Mouse (Mus musculus) retina, postnatal 7 days (tissue): ENCODE measurements around the gene Mpzl2.
"Not testable (repeated sequence)": the region's sequence is repeated elsewhere in the genome, so short reads cannot be mapped to it uniquely, and the experiment has no call there.

ENCODE experiments used
- DNase-seq: peaks from one replicate; pipeline ENCODE4 v3.0.0-alpha.2; 2012; ENCODE audit warnings: low read depth, low spot score

Gene Mpzl2

DNA sequence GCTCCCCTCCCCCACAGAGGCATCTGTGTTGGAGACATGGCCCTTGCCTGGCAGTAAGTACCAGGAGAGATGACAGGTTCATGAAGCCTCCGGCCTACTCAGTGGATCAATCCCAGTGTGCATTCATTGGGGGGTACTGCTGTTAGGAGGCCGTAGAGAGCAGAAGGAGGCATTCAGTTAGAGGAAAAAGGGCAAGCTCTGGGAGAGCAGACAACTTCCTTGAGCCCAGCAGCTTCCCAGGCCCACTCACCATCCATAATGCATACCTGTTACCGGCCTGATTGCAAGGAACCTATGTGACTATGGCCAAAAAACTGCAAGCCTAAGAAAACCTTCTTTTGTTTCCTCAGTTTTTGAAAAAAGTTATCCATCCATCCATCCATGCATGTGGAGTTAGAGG, 5.1 kb upstream of the Mpzl2 start:
- DNase-seq: no peak

DNA sequence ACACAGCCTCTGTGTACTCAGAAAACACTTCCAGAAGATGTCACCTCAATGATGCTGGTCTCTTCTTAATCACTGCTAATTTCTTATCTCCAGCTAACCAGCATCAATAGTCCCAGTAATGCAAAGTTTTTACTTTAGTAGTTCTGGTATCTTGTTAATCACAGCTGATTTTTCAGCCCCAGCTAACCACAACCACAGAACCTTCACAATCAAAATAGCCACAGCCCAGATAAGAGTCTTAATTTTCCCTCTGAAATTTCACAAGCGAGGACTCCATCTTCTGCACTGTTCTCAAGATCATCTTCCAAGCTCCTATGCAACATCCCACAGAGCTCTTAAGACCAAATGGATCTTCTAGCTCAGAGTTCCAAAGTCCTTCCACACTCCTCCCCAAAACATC, 1.8 kb upstream of the Mpzl2 start:
- DNase-seq: not testable (repeated sequence)

DNA sequence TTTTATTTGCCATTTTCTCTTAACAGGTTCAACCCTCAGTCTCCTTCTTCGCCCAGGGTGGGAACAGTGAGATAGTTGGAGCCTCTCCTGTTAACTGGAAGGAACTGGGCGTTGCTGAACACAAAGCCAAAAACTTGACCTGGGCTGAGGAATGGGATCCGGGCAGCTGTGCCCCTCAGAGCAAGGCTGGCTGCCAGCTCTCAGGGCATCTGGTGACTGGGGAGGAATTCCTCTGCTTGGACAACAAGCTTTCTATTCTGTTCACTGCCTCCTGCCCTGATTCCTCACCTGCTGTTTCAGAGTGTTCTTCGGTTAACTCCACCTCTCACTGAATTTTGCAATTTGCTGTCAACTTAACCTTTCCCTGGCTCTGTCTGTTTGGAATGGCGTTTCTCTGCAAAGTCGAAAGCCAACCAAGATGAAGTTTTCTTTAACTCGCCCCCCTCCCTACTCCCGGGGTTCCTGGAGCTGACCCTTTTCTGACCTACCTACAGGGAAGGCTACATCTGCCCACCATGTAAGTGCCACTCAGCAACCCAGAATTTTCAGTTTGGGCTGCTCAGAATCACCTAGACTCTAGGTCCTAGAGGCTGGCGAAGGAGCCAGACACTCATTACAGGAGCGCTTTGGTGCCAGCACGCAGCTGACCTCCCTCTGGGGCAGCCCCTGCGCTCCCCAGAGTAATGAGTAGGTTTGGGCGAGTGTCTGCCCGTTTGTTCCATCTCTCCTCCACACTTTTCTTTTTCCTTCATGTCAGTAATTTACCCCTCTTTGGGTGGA, 657 bp downstream of the Mpzl2 start:
- DNase-seq: no peak

DNA sequence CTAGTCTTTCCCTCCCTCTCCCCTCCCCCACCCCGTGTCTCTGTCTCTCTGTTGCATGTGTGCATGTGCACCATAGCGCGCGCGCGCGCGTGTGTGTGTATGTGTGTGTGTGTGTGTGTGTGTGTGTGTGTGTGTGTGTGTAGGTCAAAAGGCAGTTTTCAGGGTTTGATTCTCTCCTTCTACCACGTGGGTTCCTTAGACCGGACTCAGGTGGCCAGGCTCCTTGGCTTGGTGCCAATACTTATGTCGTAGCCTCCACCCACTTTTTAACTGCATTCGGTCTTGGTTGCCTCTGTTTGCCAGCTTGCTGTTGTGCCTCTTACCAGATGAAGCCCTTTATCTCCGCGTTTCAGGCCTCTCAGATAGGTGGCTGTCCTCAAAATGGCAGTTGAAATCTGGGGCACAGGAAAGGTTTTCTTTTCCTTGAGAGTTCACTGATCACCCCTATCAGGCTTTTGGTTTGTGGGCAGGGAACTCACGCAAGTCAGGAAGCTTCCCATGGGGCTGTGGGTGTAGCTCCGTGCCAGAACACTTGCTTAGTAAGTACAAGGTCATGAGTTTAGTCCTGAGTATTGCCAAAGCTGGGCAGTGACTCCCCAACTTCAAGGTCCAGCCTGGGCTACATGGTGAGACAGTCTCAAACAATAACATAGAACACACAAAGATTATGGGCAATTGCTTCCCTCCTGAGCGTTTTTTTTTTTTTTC, 1.7 kb downstream of the Mpzl2 start:
- DNase-seq: no peak

DNA sequence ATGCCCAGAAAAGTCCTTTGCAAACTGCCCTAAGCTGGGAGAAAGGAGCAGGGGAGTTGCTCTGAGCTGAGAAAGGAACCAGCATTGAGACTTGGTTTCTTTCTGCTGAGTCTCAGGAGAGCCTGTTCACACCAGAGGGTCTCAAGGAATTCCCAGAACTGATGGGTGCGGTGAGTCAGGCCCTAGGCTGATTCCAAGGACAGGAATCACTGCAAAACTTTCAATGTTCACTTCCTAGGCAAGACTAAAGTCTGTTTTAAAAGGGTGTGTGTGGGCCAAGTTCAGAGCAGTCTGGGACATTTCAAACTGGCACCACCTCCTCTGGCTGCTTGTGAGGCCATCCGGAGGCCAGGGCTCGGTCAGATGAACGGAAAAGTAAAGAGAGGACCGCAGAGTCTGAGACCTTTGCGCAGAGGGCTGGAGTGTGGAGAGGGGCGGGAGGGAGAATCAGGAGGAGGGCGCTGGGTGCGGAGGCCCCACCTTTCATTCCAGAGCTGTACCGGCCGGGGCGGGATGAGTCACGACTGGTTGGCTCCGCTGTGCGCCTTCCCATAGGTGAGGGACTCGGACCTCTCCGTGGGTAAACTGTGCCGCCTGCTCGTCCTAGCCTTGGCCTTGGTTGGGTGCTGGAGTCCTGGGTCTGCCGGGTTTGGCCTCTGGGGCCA, 2.6 kb downstream of the Mpzl2 start:
- DNase-seq: no peak

DNA sequence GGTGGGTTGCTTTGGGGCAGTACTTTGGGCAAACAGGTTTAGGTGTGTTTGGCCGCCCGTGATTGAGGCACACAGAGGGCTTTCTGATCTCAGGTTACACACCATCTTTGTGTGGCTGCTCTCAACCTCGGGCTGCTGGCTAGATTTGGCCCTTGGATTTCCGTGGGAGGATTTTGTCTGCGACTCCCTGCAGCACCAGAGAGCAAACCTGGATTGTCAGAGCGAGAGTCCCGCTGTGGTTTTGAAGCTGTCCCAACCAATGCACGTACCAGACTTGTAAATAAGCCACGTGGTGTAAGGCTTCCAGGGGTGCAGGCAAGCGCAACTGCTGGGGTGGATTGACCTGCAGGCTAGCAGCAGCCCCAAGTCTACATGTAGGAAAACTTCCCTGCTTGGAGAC, 3.3 kb downstream of the Mpzl2 start:
- DNase-seq: no peak

DNA sequence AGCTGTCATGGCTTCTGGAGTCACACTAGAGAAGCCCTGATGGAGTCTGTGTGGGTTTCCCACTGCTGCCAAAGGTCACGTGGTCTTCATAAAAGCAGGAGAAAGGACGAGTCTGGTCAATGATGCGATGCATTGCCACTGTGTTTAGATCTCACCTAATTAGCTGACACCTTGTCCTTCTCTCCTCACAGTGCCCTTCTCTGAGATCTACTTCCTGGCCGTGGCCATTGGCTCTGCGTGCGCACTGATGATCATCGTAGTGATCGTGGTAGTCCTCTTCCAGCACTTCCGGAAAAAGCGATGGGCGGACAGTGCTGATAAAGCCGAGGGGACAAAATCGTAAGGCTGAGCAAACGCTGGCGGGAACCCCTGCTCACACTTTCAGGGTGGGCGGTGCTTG, 7.4 kb downstream of the Mpzl2 start:
- DNase-seq: no peak

DNA sequence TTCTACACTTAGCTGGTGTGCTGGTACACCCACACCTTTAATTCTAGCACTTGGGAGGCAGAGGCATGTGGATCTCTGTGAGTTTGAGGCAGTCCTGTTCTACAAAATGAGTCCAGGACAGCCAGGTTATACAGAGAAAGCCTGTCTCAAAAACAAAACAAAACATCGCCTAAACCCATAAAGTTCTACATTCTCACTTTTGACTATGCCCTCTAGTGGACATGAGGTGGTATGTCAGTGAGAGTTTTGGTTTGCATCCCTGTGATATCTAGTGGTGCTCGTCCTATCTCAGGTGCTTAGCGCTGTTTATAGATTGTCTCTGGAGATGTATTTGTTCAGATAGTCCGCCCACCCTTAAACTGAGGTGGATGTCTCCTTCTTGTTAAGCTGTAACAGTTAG, 8.9 kb downstream of the Mpzl2 start:
- DNase-seq: no peak

DNA sequence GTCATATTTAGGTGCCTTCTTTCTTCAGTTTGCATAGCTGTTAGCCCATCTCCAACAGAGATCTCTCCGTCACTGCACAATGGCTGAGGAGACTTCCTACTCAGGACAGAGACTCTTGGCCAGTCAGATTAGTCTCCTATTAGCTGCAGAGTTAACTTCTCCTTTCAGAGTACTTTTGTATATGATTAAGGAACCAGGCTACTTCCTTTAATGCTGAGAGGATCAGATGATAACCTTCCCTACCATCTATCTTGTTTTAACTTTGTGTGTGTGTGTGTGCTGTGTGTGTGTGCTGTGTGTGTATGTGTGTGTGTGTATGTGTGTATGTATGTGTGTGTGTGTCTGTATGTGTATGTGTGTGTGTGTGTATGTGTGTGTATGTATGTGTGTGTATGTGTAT, 10.1 kb downstream of the Mpzl2 start:
- DNase-seq: no peak

DNA sequence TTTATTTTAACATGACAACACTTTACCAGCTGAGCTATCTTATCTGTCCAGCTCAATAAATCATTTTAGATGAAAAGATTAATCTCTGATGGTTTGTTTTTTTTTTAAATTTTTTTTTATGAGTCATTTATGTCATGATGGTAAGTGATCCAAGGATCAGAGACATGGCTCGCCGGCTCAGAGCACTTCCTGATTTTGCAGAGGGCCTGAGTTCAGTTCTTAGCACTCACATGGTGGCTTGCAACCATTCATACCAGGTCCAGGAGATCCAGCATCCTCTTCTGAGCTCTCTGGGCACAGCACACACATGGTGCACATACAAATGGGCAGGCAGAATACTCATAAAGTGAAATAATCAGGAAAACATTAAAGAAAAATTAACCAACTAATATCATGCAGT, 10.7 kb downstream of the Mpzl2 start:
- DNase-seq: no peak

DNA sequence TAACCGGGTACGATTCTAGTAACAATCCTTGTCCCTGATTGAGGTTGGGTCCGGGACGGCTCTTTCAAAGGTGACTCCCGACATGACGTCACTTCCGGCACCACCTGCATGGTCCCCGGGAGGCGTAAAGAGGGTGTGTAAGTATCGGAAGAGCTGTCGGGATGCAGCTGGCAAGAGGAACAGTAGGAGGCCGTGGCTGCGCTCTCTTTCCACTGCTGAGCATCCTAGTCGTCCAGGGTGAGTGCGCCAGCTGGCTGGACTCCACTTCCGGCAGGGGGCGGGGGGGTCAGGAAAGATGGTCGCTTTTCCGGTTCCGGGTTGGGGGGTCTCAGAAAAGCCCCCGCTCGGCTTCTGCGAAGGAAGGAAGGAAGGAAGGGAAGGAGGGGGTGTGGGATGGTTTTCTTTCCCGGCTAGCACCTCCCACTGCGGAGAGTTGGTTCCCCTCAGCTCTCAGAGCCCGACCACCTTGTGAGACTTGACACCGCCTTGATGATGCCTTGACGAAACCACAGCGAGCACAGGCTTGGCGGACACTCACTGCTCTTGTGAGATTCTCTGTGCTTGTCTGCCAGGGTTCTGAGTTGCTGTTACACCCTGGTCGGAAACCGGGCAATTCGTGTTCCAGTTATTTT, 15.6 kb downstream of the Mpzl2 start, which contains the start of gene Mpzl3:
Gene Mpzl3, plus strand, starts transcription at position 105 of the 632 bp plus-strand sequence.
- peak; percentile 90 for DNase-seq

DNA sequence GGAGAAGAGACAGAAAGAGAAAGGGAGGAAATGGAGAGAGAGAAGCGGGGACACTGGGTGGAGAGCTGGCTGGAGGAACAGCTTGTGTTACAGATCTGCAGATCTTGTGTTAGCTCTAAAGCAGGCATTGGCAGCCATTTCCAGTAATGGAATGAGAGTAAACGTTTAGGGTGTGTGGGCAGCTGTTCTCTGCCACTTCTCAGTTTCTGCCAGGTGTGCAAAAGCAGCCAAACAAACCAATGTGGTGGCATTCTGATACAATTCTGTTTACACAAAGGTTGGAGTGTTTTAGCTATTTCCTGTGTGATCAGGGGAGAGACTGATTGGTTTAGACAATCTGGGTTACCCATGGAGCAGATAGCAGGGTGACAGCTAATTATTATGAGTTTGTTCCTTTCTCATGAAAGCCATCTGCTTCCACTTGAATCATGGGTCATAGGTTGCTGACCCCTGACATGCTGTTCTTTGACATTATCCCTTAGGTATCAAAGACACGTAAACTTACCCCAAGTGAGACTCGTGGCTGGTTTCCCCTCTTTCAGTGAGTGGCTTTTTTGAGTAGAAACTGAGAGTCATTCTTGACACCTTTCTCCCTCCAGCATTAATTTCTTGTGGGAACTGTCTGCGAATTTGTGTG, 18.8 kb downstream of the Mpzl2 start:
- no peak for DNase-seq

DNA sequence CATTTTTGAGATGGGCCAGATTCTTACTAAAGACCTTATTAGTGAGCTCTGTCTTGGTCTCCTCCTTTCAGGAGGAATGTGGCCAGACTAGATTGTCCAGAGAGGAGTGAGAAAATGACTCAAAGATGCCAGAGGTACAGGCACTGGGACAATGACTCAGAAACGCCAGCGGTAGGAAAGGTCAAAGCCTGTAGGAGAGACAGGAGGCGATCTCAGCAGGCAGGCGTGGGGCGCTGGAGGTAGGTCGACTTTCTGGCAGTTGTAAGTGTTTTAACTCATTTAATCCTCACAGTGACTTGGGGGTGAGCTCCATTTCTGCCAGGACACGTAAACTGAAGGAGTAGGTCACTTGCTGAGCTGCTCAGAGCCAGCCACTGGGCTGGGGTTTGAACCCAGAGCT, 20.6 kb downstream of the Mpzl2 start:
- DNase-seq: no peak

DNA sequence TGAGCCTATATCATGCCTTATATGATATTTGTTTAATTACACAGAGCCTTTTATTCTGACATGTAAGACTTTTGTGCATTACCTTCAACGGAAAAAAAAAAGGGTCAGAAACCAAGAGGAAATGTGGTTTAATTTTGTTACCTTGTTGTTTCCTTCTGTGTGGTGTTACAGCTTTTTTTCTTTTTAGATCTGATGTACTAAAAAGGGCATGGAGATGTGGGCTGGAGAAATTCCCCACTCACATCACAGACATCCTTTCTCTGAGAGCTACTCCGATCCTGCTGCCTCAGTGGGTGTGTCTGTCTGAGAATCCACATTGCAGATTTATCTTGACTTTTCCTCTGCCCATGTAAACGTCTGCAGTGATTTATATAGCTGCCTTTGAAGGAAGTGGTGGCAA, 23.1 kb downstream of the Mpzl2 start:
- DNase-seq: no peak

DNA sequence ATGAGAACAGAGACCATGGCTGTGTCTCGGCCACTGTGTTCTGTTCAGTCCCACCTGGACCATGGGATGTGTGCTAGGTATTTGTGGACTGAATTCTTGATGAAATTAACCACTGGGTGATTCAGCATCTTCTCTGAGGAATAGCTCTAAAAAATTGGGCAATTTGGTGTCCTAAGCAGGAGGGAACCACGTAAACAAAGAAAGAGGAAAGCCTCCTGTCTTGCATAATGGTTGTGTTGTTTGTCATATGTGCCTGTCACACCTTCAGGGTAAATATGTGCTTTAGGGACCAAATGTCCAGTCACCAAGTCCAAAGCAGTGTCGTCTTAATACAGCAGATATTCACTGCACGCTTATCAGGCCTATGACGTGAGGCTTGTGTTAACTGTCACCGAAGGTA, 24.8 kb downstream of the Mpzl2 start:
- no peak for DNase-seq

DNA sequence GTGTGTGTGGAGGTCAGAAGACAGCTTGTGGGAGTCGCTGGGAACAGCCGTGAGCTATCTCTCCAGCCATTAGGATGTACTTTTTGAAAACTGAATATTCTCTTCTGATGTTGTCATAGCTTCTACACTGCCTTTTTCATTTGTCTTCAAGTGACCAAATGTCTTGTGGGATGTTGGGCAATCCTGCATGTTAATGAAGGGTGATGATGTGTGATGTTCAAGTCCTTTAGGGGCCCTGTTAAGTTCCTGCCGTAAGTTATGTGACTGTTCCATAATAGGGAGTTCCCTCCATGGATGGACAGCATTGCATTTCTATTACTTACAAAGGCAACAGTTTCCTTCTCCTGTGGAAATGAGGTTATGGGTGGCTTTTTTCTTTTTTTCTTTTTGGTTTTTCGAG, 27.1 kb downstream of the Mpzl2 start:
- DNase-seq: no peak

DNA sequence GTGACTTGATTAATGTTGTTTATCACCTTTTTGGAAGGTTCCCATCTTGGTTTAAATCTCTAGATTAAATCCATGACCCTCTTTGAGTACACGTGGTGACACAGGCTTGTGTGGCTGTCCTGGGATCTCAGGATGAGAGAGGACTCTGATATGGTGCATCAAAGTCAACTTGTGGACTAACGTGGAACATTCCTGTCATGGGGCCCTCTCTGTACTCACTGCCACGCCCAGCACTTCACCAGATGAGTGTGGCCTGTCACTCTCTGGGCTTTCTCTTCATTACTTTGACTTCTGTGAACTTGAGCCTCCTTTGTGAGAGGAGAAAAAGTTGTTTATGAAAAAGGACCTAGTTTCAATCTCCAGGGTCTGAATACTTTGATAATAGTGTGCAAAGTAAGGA, 32.2 kb downstream of the Mpzl2 start:
- no peak for DNase-seq

DNA sequence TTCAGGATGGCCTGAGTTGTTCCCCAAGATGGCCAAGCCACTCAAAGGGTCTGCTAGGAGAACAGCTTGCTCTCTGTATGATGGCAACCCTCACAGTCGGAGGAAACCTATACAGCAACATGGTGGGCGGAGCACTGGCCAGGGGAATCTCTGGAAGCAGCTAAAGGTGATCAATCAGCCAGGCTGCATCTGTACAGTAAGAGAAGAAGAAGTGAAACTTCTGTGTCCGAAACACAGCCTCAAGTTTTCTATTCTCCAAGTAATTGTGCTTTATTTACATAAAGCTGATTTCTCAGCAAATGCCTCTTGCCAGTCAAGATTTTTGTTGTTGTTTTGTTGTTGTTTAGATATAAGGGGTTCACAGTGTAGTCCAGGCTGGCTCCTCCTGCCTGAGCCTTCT, 38.3 kb downstream of the Mpzl2 start:
- DNase-seq: no peak

DNA sequence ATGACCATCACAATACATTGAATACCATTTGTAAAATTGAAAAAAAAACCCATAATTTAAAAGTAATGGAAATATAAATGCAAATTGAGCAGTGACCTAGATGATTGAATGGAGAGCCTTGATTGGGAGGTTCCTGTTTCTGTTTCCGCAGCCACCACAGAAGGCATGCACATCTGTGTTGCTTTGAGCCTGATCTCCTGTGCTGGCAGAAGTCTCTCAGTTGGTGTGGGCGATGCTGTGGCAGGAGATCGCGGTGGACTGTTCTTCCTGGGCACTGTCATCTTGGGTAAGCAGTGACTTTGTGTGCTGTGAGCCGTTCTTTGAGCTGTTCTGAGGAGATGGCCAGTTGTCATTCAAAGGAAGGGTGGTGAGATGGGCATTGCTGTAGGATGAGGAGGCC, 39.4 kb downstream of the Mpzl2 start, which contains the start of gene Jaml:
Gene Jaml, plus strand, starts transcription at position 173 of the 400 bp plus-strand sequence.
- DNase-seq: no peak

DNA sequence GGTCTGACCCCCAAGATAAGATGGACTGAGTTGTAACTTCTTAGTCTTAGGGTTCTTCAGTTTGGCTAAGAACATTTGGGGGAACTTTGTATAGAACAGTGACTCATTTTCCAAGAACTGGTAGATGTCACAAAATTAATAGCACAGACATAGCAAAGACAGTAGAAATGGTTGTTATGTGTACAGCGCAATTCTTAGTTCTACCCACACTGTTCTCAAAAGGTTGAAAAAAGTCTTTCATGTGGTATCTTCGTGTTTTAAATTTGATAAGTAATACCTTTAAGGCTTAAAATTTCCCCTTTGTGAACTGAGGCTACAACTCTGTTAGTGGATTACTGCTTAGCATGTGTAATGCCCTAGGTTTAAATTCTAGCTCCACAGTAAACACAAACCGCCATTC, 43.5 kb downstream of the Mpzl2 start:
- DNase-seq: no peak

DNA sequence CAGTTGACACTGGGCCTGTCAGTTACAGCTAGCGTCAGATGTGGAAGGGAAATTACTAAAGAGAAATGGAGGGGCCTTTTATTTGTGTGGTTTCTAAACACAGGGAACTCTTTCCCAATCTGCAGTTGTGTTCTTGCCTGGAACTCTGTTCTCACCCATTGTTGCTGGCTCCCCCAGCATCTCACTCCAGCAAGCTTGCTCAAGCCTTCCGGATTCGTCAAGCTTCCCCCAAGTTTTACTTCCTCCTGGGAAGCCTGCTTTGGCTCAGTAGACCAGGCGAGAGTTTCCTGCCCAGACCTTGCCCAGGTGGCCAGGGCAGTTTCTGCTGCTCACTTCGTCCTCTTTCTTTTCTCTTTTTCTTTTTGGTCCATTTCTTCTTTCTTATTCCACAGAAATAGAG, 45.0 kb downstream of the Mpzl2 start:
- DNase-seq: no peak
